Mouse (Mus musculus): ENCODE measurements around the gene Btnl10.

- TF ChIP-seq REST (IDR thresholded peaks at IDR 0.05; ENCODE audit: insufficient read depth, insufficient read length) (no peak), POLR2A (IDR thresholded peaks at IDR 0.05; ENCODE audit: insufficient read length, low read depth) (no peak), MAX (IDR thresholded peaks at IDR 0.05; ENCODE audit: low read depth) (no peak), TCF12 (IDR thresholded peaks at IDR 0.05; ENCODE audit: insufficient read depth, poor library complexity, severe bottlenecking) (no peak), POLR2AphosphoS2 (IDR thresholded peaks at IDR 0.05; ENCODE audit: insufficient read length, low read depth) (no peak), E2F4 (IDR thresholded peaks at IDR 0.05; ENCODE audit: insufficient read depth) (no peak), USF1 (IDR thresholded peaks at IDR 0.05; ENCODE audit: low read depth) (no peak)
These were observed 20.2 kb downstream of the Btnl10 start for GRCm38 (mm10) chr11:58937909-58938308.
